Mouse (Mus musculus) hindbrain, postnatal 0 days (tissue): ENCODE data around the gene Ets1. TPM values are rescaled to one million over a fixed set of nuclear protein-coding genes. Genes with fewer than 3 reads are reported as not detected.

ENCODE experiments used
- ATAC-seq: fragments of 200-750 bp; cut with Nextera tagmentation; 2 replicates; pipeline ENCODE4 v1.8.0; 2017; ENCODE audit warnings: mild to moderate bottlenecking, moderate TSS enrichment, moderate library complexity
- DNase-seq: peaks from one replicate; pipeline ENCODE4 v3.0.0-alpha.2; 2015; ENCODE audit warnings: low spot score
- H3K27ac ChIP-seq: fragments of 300-500 bp; sonication (generic); 2 replicates; pipeline ENCODE4 v1.5.1; 2014; ENCODE audit warnings: mild to moderate bottlenecking
- H3K27me3 ChIP-seq: fragments of 300-500 bp; sonication (generic); 2 replicates; pipeline ENCODE4 v1.6.1; 2014; ENCODE audit warnings: low read length, mixed read lengths; ENCODE audit not compliant: insufficient read depth
- H3K36me3 ChIP-seq: fragments of 300-500 bp; sonication (generic); 2 replicates; pipeline ENCODE4 v1.6.1; 2014; ENCODE audit warnings: low read length, mixed read lengths; ENCODE audit not compliant: insufficient read depth
- H3K4me1 ChIP-seq: fragments of 300-500 bp; sonication (generic); 2 replicates; pipeline ENCODE4 v1.6.1; 2014; ENCODE audit warnings: antibody characterized with exemption, low read length, mixed read lengths; ENCODE audit not compliant: insufficient read depth
- H3K4me2 ChIP-seq: fragments of 300-500 bp; sonication (generic); 2 replicates; pipeline ENCODE4 v1.6.1; 2014; ENCODE audit warnings: low read depth, mild to moderate bottlenecking, low read length, moderate library complexity, mixed read lengths
- H3K4me3 ChIP-seq: fragments of 300-500 bp; sonication (generic); 2 replicates; pipeline ENCODE4 v1.5.1; 2014; ENCODE audit warnings: low read length
- H3K9ac ChIP-seq: fragments of 300-500 bp; sonication (generic); replicated peaks from 2 replicates; pipeline ENCODE4 v1.6.1; 2014; ENCODE audit warnings: mild to moderate bottlenecking, low read length, moderate library complexity, mixed read lengths
- H3K9me3 ChIP-seq: fragments of 300-500 bp; sonication (generic); 2 replicates; pipeline ENCODE4 v1.6.1; 2016; ENCODE audit warnings: low read length, mixed read lengths
- CTCF ChIP-seq: IDR thresholded peaks from 2 replicates; pipeline ENCODE4 v1.5.1; 2016; ENCODE audit warnings: antibody characterized with exemption, control low read depth, low read depth
- WGBS: fragments of 180-500 bp; shearing (Covaris S2); extraction: QIAGEN DNeasy Blood & Tissue Kit; methylation state at CpG from one replicate; pipeline ENCODE4 v1.1.7; 2014; 5-methylcytosine and 5-hydroxymethylcytosine counted together
- polyA plus RNA-seq: library from polyadenylated mRNA; unstranded; fragments of >200 nt; fragmentation: Nextera tagmentation; extraction: Ambion mirVana; gene quantifications from 2 replicates; pipeline ENCODE4 v1.2.1, GENCODE M21; 2015
- total RNA-seq: library from RNA; depleted of rRNA; stranded (reverse); fragments of >200 nt; gene quantifications from 2 replicates; pipeline ENCODE4 v1.2.3, GENCODE M21; 2014

The Ets1 gene
- total and polyA plus RNA-seq, 2 experiments from 2014 or later = 9.9 to 14.0 TPM

DNA sequence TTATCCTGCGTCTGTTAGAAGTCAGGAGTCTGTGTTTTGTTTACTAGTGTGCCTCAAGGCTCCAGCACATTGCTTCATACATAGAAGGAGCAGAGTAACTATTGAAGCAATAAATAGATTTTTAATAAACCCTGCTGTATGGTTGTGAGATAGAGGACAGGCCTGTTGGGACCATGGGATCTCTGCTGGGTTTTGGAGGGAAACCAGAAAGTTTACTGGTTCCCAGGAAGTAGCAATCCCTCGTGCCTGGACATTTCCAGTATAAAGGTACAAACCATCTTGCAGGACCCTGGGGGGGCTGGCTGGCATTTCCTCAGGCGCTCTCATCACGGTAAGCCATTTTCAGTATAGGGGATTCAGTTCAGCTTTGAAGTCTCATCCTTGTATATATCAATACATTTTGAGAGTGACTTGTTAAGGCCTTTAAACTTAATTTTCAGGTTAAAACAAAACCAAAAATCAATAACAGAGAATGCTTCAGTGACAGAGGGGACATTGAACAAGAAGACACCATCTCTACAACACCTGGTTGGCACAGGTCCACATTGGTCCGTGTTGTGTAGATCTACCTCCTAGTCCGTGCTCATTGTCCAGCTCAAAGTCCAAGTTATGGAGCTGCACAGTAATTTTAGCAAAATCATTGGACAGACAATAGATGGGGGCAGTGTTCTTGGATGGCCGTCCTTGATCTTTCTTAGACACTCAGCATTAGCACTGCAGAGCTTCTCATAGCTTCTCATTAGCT lies 11.7 kb downstream of the Ets1 start:
- Histone ChIP-seq H3K9ac (no peak overlapping the region), H3K27me3 (peaks cover 11% of the 10 kb centered on the region; the same call in 1 of the 2 replicates), H3K4me3 (no peak overlapping the region), H3K4me1 (no peaks in the 10 kb centered on the region), H3K9me3 (no peaks in the 10 kb centered on the region), H3K36me3 (no peaks in the 10 kb centered on the region), H3K27ac (no peak overlapping the region), H3K4me2 (no peak overlapping the region)
- ATAC-seq (no peak), DNase-seq (no peak)
- 87% methylated on average over 7 of the region's 7 CpGs for WGBS
- no peak for TF ChIP-seq CTCF

GRCm38 (mm10) chr9:32648286-32648685 lies 12.3 kb downstream of the Ets1 start:
- Histone ChIP-seq H3K4me1 (no peaks in the 10 kb centered on the region), H3K27ac (no peak overlapping the region), H3K9me3 (no peaks in the 10 kb centered on the region), H3K36me3 (no peaks in the 10 kb centered on the region), H3K9ac (no peak overlapping the region), H3K4me2 (no peak overlapping the region), H3K4me3 (no peak overlapping the region), H3K27me3 (peaks cover 11% of the 10 kb centered on the region; the same call in 1 of the 2 replicates)
- 82% methylated on average over 5 of the region's 5 CpGs for WGBS
- DNase-seq = no peak
- no peak for ATAC-seq
- no peak for TF ChIP-seq CTCF

GRCm38 (mm10) chr9:32650738-32651137 lies 14.7 kb downstream of the Ets1 start:
- no peak for TF ChIP-seq CTCF
- WGBS = 84% methylated on average over 3 of the region's 3 CpGs
- Histone ChIP-seq H3K9ac (no peak overlapping the region), H3K4me2 (no peak overlapping the region), H3K36me3 (no peaks in the 10 kb centered on the region), H3K27me3 (peaks cover 11% of the 10 kb centered on the region; the same call in 1 of the 2 replicates), H3K4me3 (no peak overlapping the region), H3K27ac (no peak overlapping the region), H3K9me3 (no peaks in the 10 kb centered on the region), H3K4me1 (no peaks in the 10 kb centered on the region)
- ATAC-seq = no peak
- DNase-seq = no peak

DNA sequence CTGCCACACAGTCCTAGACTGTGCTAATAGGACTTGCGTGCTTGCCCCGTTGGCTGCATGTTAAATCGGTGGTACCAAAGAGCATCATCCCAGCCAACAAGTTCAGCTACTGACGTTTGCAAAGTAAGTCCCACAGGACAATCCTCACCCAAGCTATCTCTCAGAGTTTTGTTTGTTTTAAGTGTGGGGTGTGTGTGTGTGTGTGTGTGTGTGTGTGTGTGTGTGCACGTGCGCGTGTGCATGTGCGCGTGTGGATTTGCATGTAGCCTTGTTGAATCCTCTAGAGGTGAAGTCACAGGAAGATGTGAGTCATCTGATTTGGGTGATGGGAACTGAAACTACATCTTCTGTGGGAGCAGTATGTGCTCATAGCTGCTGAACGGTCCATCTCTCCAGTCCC lies 16.1 kb downstream of the Ets1 start:
- Histone ChIP-seq H3K4me3 (no peak overlapping the region), H3K36me3 (no peaks in the 10 kb centered on the region), H3K9me3 (no peaks in the 10 kb centered on the region), H3K4me2 (no peak overlapping the region), H3K27ac (no peak overlapping the region), H3K27me3 (peaks cover 7% of the 10 kb centered on the region; the same call in 1 of the 2 replicates), H3K9ac (no peak overlapping the region), H3K4me1 (no peaks in the 10 kb centered on the region)
- DNase-seq (no peak), ATAC-seq (no peak)
- WGBS = 89% methylated on average over 10 of the region's 10 CpGs
- TF ChIP-seq CTCF = no peak

DNA sequence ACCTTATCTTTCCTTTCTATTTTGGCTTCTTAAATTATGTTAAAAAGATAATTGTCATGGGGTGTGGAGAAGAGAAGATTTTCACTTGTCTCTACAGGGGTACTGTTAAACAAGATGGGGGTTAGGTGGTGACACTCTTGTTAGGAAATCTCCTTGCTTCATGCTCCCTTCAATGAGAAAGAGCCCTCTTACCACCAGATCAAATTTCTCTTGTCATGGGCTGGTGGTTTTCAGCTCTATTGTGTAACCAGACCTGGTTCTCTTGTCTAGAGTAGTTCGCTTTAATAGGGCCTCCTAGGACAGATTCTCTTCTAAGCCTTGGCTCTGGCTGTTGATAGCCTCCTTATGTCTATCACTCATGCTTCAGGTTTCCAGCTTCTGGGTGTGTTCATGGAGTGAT lies 18.3 kb downstream of the Ets1 start:
- no peaks in the 10 kb centered on the region for H3K9me3 ChIP-seq
- no peak overlapping the region for H3K27ac ChIP-seq
- no peak overlapping the region for H3K9ac ChIP-seq
- H3K36me3 ChIP-seq = no peaks in the 10 kb centered on the region
- no peak for ATAC-seq
- no peak for DNase-seq
- no peak overlapping the region for H3K4me3 ChIP-seq
- H3K4me2 ChIP-seq = no peak overlapping the region
- TF ChIP-seq CTCF = no peak
- 83% methylated on average over 1 of the region's 1 CpGs for WGBS
- no peaks in the 10 kb centered on the region for H3K4me1 ChIP-seq
- H3K27me3 ChIP-seq = no peaks in the 10 kb centered on the region

GRCm38 (mm10) chr9:32656351-32656844 lies 20.4 kb downstream of the Ets1 start:
- no peak overlapping the region for H3K4me2 ChIP-seq
- H3K27ac ChIP-seq = no peak overlapping the region
- no peak overlapping the region for H3K4me3 ChIP-seq
- no peak for TF ChIP-seq CTCF
- no peaks in the 10 kb centered on the region for H3K4me1 ChIP-seq
- DNase-seq = no peak
- H3K27me3 ChIP-seq = no peaks in the 10 kb centered on the region
- no peaks in the 10 kb centered on the region for H3K36me3 ChIP-seq
- no peak for ATAC-seq
- WGBS = 63% methylated on average over 5 of the region's 5 CpGs
- no peak overlapping the region for H3K9ac ChIP-seq
- H3K9me3 ChIP-seq = no peaks in the 10 kb centered on the region

DNA sequence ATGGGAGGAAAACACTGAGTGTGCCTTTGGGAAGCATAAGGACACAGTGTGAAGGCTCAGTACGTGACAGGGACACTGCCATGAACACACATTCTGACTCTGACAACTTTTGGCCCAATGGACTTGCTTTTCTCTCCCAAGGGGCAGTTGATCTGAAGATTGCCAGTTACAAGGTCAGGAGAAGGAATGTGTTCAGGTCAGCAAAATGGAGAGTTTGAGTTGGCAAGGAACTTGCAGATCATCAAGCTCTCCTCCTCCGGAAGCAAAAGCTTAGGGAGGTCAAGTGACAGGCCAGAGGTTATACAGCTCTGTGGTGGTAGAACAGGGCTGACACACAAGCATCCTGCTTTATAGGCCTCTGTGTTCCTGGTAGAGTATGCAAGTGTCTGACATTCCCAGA lies 21.1 kb downstream of the Ets1 start:
- Histone ChIP-seq H3K9me3 (no peaks in the 10 kb centered on the region), H3K4me2 (no peak overlapping the region), H3K27ac (no peak overlapping the region), H3K4me3 (no peak overlapping the region), H3K9ac (no peak overlapping the region), H3K36me3 (no peaks in the 10 kb centered on the region), H3K4me1 (no peaks in the 10 kb centered on the region), H3K27me3 (no peaks in the 10 kb centered on the region)
- DNase-seq (no peak), ATAC-seq (no peak)
- no peak for TF ChIP-seq CTCF
- 68% methylated on average over 2 of the region's 2 CpGs for WGBS
